Mouse (Mus musculus) macrophage (primary cell): ENCODE data around the gene Bcl3. TPM values are rescaled to one million over a fixed set of nuclear protein-coding genes. Genes with fewer than 3 reads are reported as not detected.

ENCODE experiments used
- H3K27ac ChIP-seq: fragments of 350-480 bp; formaldehyde crosslinking; 2 replicates; pipeline ENCODE4 v1.9.0; 2021
- H3K36me3 ChIP-seq: fragments of 350-480 bp; formaldehyde crosslinking; 2 replicates; pipeline ENCODE4 v1.9.0; 2021; ENCODE audit errors: inconsistent target
- H3K4me3 ChIP-seq: fragments of 350-480 bp; formaldehyde crosslinking; 2 replicates; pipeline ENCODE4 v1.9.0; 2021; ENCODE audit errors: inconsistent target
- H3K79me2 ChIP-seq: fragments of 350-480 bp; formaldehyde crosslinking; 2 replicates; pipeline ENCODE4 v1.9.0; 2021; ENCODE audit errors: inconsistent target
- WGBS: methylation state at CpG from one replicate; pipeline ENCODE4 v1.1.7; 2026; ENCODE audit warnings: inconsistent platforms; ENCODE audit not compliant: missing documents; 5-methylcytosine and 5-hydroxymethylcytosine counted together
- polyA plus RNA-seq: library from polyadenylated mRNA; stranded (reverse); fragments of 250-400 nt; gene quantifications from 3 replicates; pipeline ENCODE4 v1.2.4, GENCODE M21; 2018; ENCODE audit warnings: inconsistent platforms

The Bcl3 gene
- polyA plus RNA-seq, 1 experiment from 2014 or later = 23.0 TPM

DNA sequence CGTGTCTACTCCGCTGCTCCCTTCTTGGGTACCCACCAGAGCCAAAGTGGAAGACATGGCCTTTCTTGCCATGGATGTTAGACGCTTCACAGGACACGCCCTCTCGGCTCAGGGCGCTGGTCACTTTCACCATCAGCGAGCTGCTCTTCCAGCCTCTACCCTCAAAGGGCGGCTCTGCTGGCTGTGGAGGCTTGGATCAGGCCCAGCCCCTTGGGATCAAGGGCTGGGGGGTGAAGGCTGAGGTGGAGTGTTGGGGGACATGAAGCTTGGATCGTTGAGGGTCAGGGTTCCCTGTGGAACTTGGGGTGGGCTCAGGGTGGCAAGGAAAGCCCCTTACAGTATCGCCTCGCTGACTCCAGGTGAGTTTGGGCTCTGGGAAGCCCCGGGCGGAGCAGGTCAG lies 63.9 kb downstream of the Bcl3 start:
- Histone ChIP-seq H3K4me3 (no peak overlapping the region), H3K79me2 (no peaks in the 10 kb centered on the region), H3K36me3 (no peaks in the 10 kb centered on the region), H3K27ac (no peak overlapping the region)
- 96% methylated on average over 13 of the region's 13 CpGs for WGBS

Other genes with a start within 250 kb of the Bcl3 start
- 0.16 to 0.24 TPM in 2 of 3 replicates, not detected in the other for gene Zfp296, start 245.5 kb downstream of the Bcl3 start, polyA plus RNA-seq
- gene Gemin7, start 245.2 kb downstream of the Bcl3 start, polyA plus RNA-seq = 16.9 to 46.6 TPM (median 40.7 TPM) in 3 replicates
- gene Clasrp, start 218.3 kb downstream of the Bcl3 start, polyA plus RNA-seq = 14.0 to 24.9 TPM (median 16.3 TPM) in 3 replicates
- gene Relb, start 193.3 kb downstream of the Bcl3 start, polyA plus RNA-seq = 11.3 to 29.9 TPM (median 15.3 TPM) in 3 replicates
- 90.5 to 113 TPM (median 108 TPM) in 3 replicates for gene Clptm1, start 157.7 kb downstream of the Bcl3 start, polyA plus RNA-seq
- 31.8 to 82.7 TPM (median 33.3 TPM) in 3 replicates for gene Apoc2, start 144.8 kb downstream of the Bcl3 start, polyA plus RNA-seq
- not detected in 3 replicates for gene Gm44805, start 141.3 kb downstream of the Bcl3 start, polyA plus RNA-seq
- 1.1 TPM in 1 of 3 replicates, not detected in the others for gene Apoc4, start 141.3 kb downstream of the Bcl3 start, polyA plus RNA-seq
- 4.3 to 4.7 TPM (median 4.4 TPM) in 3 replicates for gene Apoc1, start 130.1 kb downstream of the Bcl3 start, polyA plus RNA-seq
- gene Apoe, start 123.6 kb downstream of the Bcl3 start, polyA plus RNA-seq = 11,661 to 20,761 TPM (median 14,221 TPM) in 3 replicates
- 17.8 to 74.1 TPM (median 32.1 TPM) in 3 replicates for gene Tomm40, start 107.3 kb downstream of the Bcl3 start, polyA plus RNA-seq
- 5.2 to 7.5 TPM (median 5.9 TPM) in 3 replicates for gene Nectin2, start 72.3 kb downstream of the Bcl3 start, polyA plus RNA-seq
- 0.12 to 0.15 TPM (median 0.14 TPM) in 3 replicates for gene Bcam, start 51.8 kb downstream of the Bcl3 start, polyA plus RNA-seq
- not detected in 3 replicates for gene Cblc, start 26.0 kb downstream of the Bcl3 start, polyA plus RNA-seq
- not detected in 3 replicates for gene Gm19345, start 29.2 kb upstream of the Bcl3 start, polyA plus RNA-seq
- gene Ceacam16, start 38.5 kb upstream of the Bcl3 start, polyA plus RNA-seq = 0.18 to 0.82 TPM (median 0.22 TPM) in 3 replicates
- gene Ceacam19, start 65.2 kb upstream of the Bcl3 start, polyA plus RNA-seq = 0.23 TPM in 2 of 3 replicates, not detected in the other
- gene Pvr, start 98.4 kb upstream of the Bcl3 start, polyA plus RNA-seq = 13.0 to 22.9 TPM (median 22.5 TPM) in 3 replicates
- gene Igsf23, start 128.0 kb upstream of the Bcl3 start, polyA plus RNA-seq = not detected in 3 replicates
- not detected in 3 replicates for gene Ceacam20, start 142.6 kb upstream of the Bcl3 start, polyA plus RNA-seq
- not detected in 3 replicates for gene Nlrp9b, start 168.7 kb upstream of the Bcl3 start, polyA plus RNA-seq